Mouse (Mus musculus): ENCODE results near the gene Frmd4a.

GRCm38 (mm10) chr2:4516819-4517552 is 499.5 kb downstream of the Frmd4a start:
- TF ChIP-seq CTCF (IDR thresholded peaks at IDR 0.05; ENCODE audit: low read depth, low read length) (no peak), TAL1 (conservative IDR thresholded peaks at IDR 0.05; ENCODE audit: low read depth, low read length) (no peak)

Measured in G1E (cell line).